Mouse (Mus musculus): Measurements from ENCODE around the gene Pla2g2d. TPM values are rescaled to one million over a fixed set of nuclear protein-coding genes. Genes with fewer than 3 reads are reported as not detected.

Gene Pla2g2d
- polyA plus RNA-seq, 1 experiment from 2014 or later: 0.13 TPM

DNA sequence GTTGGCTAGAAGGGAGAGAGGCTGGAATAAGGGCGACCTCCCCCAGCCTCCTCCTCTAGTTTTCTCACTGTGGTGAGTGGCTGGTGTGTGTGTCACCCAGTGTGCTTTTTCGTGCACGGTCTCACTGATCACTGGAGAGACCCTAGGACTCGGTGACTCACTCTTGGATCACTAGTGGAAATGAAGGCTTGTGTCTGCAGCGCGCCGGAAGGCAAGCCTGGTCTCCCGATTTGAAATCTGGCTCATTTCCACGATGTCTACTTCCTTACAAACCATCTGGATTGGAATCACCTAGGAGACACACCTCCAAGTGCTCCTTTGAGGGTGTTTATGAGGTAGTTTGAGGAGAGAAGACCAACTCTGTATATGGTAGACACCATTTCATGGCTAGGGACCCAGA lies 28.7 kb upstream of the Pla2g2d start:
- 89% methylated on average over 9 of the region's 9 CpGs for WGBS
- ATAC-seq (ENCODE audit: insufficient number of reproducible peaks, insufficient read depth, low FRiP score, low read depth): no peak
- no peak overlapping the region for H3K4me2 ChIP-seq (replicated peaks; ENCODE audit: low read depth, low read length)
- no peaks in the 10 kb centered on the region for H3K36me3 ChIP-seq (ENCODE audit: control insufficient read depth, insufficient read depth, low read length)
- H3K4me3 ChIP-seq (ENCODE audit: low read depth, low read length): no peak overlapping the region
- H3K9me3 ChIP-seq (ENCODE audit: control insufficient read depth, low read depth, low read length): no peaks in the 10 kb centered on the region
- no peak overlapping the region for H3K9ac ChIP-seq (replicated peaks; ENCODE audit: low read depth, low read length)
- no peaks in the 10 kb centered on the region for H3K27me3 ChIP-seq (ENCODE audit: control insufficient read depth, insufficient read depth, low read length)
- H3K27ac ChIP-seq (ENCODE audit: low read length): no peak overlapping the region
- H3K4me1 ChIP-seq (ENCODE audit: control insufficient read depth, insufficient read depth, low read length): no peaks in the 10 kb centered on the region

GRCm38 (mm10) chr4:138747851-138748250 lies 27.7 kb upstream of the Pla2g2d start:
- H3K27ac ChIP-seq (ENCODE audit: low read length): no peak overlapping the region
- H3K4me3 ChIP-seq (ENCODE audit: low read depth, low read length): no peak overlapping the region
- no peaks in the 10 kb centered on the region for H3K9me3 ChIP-seq (ENCODE audit: control insufficient read depth, low read depth, low read length)
- H3K4me1 ChIP-seq (ENCODE audit: control insufficient read depth, insufficient read depth, low read length): no peaks in the 10 kb centered on the region
- WGBS: 58% methylated on average over 10 of the region's 10 CpGs
- no peak overlapping the region for H3K9ac ChIP-seq (replicated peaks; ENCODE audit: low read depth, low read length)
- H3K27me3 ChIP-seq (ENCODE audit: control insufficient read depth, insufficient read depth, low read length): no peaks in the 10 kb centered on the region
- no peaks in the 10 kb centered on the region for H3K36me3 ChIP-seq (ENCODE audit: control insufficient read depth, insufficient read depth, low read length)
- ATAC-seq (ENCODE audit: insufficient number of reproducible peaks, insufficient read depth, low FRiP score, low read depth): peak; percentile 54; the same call in 1 of the 2 replicates
- H3K4me2 ChIP-seq (replicated peaks; ENCODE audit: low read depth, low read length): no peak overlapping the region

GRCm38 (mm10) chr4:138748369-138749072 lies 27.0 kb upstream of the Pla2g2d start:
- no peaks in the 10 kb centered on the region for H3K36me3 ChIP-seq (ENCODE audit: control insufficient read depth, insufficient read depth, low read length)
- 55% methylated on average over 8 of the region's 8 CpGs for WGBS

GRCm38 (mm10) chr4:138752603-138753002 lies 22.9 kb upstream of the Pla2g2d start:
- no peak for ATAC-seq (ENCODE audit: insufficient number of reproducible peaks, insufficient read depth, low FRiP score, low read depth)
- Histone ChIP-seq H3K27ac (ENCODE audit: low read length) (no peak overlapping the region), H3K4me1 (ENCODE audit: control insufficient read depth, insufficient read depth, low read length) (no peaks in the 10 kb centered on the region), H3K36me3 (ENCODE audit: control insufficient read depth, insufficient read depth, low read length) (no peaks in the 10 kb centered on the region), H3K9me3 (ENCODE audit: control insufficient read depth, low read depth, low read length) (no peaks in the 10 kb centered on the region), H3K9ac (replicated peaks; ENCODE audit: low read depth, low read length) (no peak overlapping the region), H3K4me2 (replicated peaks; ENCODE audit: low read depth, low read length) (no peak overlapping the region), H3K27me3 (ENCODE audit: control insufficient read depth, insufficient read depth, low read length) (no peaks in the 10 kb centered on the region), H3K4me3 (ENCODE audit: low read depth, low read length) (no peak overlapping the region)
- WGBS: 92% methylated on average over 6 of the region's 6 CpGs

More at GRCm38 (mm10) chr4:138748369-138749072, 27.0 kb upstream of the Pla2g2d start:
- Histone ChIP-seq H3K4me2 (replicated peaks; ENCODE audit: low read depth, low read length) (no peak overlapping the region), H3K9ac (replicated peaks; ENCODE audit: low read depth, low read length) (no peak overlapping the region), H3K4me3 (ENCODE audit: low read depth, low read length) (no peak overlapping the region), H3K27me3 (ENCODE audit: control insufficient read depth, insufficient read depth, low read length) (no peaks in the 10 kb centered on the region), H3K27ac (ENCODE audit: low read length) (no peak overlapping the region), H3K9me3 (ENCODE audit: control insufficient read depth, low read depth, low read length) (no peaks in the 10 kb centered on the region), H3K4me1 (ENCODE audit: control insufficient read depth, insufficient read depth, low read length) (no peaks in the 10 kb centered on the region)
- peak; percentile 21 for ATAC-seq (ENCODE audit: insufficient number of reproducible peaks, insufficient read depth, low FRiP score, low read depth)

DNA sequence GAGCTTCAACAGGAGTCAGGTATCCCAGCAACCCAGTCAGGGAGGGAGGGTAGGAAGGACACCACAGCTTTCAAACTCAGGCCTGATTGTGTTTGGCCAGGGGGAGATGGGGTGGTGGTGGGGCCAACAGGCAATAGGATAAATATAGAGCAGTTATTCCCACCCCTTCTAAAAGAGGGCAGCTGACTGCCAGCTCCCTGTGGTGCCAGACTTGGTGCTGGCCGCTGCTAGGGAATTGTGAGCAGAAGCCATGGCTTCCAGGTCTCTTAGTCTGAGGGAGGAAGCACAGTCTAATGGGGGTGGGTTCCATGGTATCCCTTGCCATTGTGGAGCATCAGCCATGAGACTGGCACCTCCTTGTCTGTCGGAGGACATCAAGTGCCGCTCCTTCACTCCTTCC lies 21.9 kb upstream of the Pla2g2d start:
- Histone ChIP-seq H3K27me3 (ENCODE audit: control insufficient read depth, insufficient read depth, low read length) (no peaks in the 10 kb centered on the region), H3K9me3 (ENCODE audit: control insufficient read depth, low read depth, low read length) (no peaks in the 10 kb centered on the region), H3K4me3 (ENCODE audit: low read depth, low read length) (no peak overlapping the region), H3K4me2 (replicated peaks; ENCODE audit: low read depth, low read length) (no peak overlapping the region), H3K27ac (ENCODE audit: low read length) (no peak overlapping the region), H3K4me1 (ENCODE audit: control insufficient read depth, insufficient read depth, low read length) (no peaks in the 10 kb centered on the region), H3K9ac (replicated peaks; ENCODE audit: low read depth, low read length) (no peak overlapping the region), H3K36me3 (ENCODE audit: control insufficient read depth, insufficient read depth, low read length) (no peaks in the 10 kb centered on the region)
- 92% methylated on average over 3 of the region's 3 CpGs for WGBS
- ATAC-seq (ENCODE audit: insufficient number of reproducible peaks, insufficient read depth, low FRiP score, low read depth): no peak

DNA sequence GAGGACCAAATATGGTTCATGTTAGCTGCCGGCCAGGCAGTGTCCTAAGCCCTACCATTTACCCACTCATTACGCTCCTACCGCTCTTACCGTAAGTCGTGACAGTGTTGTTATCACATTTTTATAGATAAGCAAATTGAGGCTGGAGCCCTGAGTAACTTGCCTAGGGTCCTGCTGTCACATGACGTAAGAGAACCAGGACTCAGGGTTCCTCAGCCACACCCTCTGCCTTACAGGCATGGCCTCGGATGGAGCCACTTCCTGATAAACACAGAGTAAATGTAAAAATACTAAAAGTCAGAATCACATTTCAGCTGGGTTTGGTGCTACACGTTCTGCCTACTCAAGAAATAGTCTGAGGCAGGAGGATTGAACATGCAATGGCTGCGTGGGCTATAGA lies 21.1 kb upstream of the Pla2g2d start:
- no peaks in the 10 kb centered on the region for H3K27me3 ChIP-seq (ENCODE audit: control insufficient read depth, insufficient read depth, low read length)
- no peak for ATAC-seq (ENCODE audit: insufficient number of reproducible peaks, insufficient read depth, low FRiP score, low read depth)
- no peak overlapping the region for H3K27ac ChIP-seq (ENCODE audit: low read length)
- 71% methylated on average over 9 of the region's 9 CpGs for WGBS
- no peaks in the 10 kb centered on the region for H3K4me1 ChIP-seq (ENCODE audit: control insufficient read depth, insufficient read depth, low read length)
- no peaks in the 10 kb centered on the region for H3K36me3 ChIP-seq (ENCODE audit: control insufficient read depth, insufficient read depth, low read length)
- no peak overlapping the region for H3K9ac ChIP-seq (replicated peaks; ENCODE audit: low read depth, low read length)
- no peak overlapping the region for H3K4me2 ChIP-seq (replicated peaks; ENCODE audit: low read depth, low read length)
- H3K4me3 ChIP-seq (ENCODE audit: low read depth, low read length): no peak overlapping the region
- no peaks in the 10 kb centered on the region for H3K9me3 ChIP-seq (ENCODE audit: control insufficient read depth, low read depth, low read length)

- no peak overlapping the region for H3K9ac ChIP-seq (replicated peaks; ENCODE audit: low read depth, low read length)
- ATAC-seq (ENCODE audit: insufficient number of reproducible peaks, insufficient read depth, low FRiP score, low read depth): no peak
- H3K9me3 ChIP-seq (ENCODE audit: control insufficient read depth, low read depth, low read length): no peaks in the 10 kb centered on the region
- H3K27ac ChIP-seq (ENCODE audit: low read length): no peak overlapping the region
- no peak overlapping the region for H3K4me2 ChIP-seq (replicated peaks; ENCODE audit: low read depth, low read length)
- H3K27me3 ChIP-seq (ENCODE audit: control insufficient read depth, insufficient read depth, low read length): no peaks in the 10 kb centered on the region
- H3K4me1 ChIP-seq (ENCODE audit: control insufficient read depth, insufficient read depth, low read length): no peaks in the 10 kb centered on the region
- H3K36me3 ChIP-seq (ENCODE audit: control insufficient read depth, insufficient read depth, low read length): no peaks in the 10 kb centered on the region
- H3K4me3 ChIP-seq (ENCODE audit: low read depth, low read length): no peak overlapping the region
- WGBS: 69% methylated on average over 4 of the region's 4 CpGs
Observed at GRCm38 (mm10) chr4:138755439-138755838, 20.1 kb upstream of the Pla2g2d start.

GRCm38 (mm10) chr4:138755983-138756382 lies 19.6 kb upstream of the Pla2g2d start:
- no peaks in the 10 kb centered on the region for H3K27me3 ChIP-seq (ENCODE audit: control insufficient read depth, insufficient read depth, low read length)
- H3K4me2 ChIP-seq (replicated peaks; ENCODE audit: low read depth, low read length): no peak overlapping the region
- H3K4me3 ChIP-seq (ENCODE audit: low read depth, low read length): no peak overlapping the region
- no peaks in the 10 kb centered on the region for H3K9me3 ChIP-seq (ENCODE audit: control insufficient read depth, low read depth, low read length)
- no peak overlapping the region for H3K27ac ChIP-seq (ENCODE audit: low read length)
- no peaks in the 10 kb centered on the region for H3K4me1 ChIP-seq (ENCODE audit: control insufficient read depth, insufficient read depth, low read length)
- no peak overlapping the region for H3K9ac ChIP-seq (replicated peaks; ENCODE audit: low read depth, low read length)
- ATAC-seq (ENCODE audit: insufficient number of reproducible peaks, insufficient read depth, low FRiP score, low read depth): no peak
- 70% methylated on average over 11 of the region's 11 CpGs for WGBS
- H3K36me3 ChIP-seq (ENCODE audit: control insufficient read depth, insufficient read depth, low read length): no peaks in the 10 kb centered on the region

- Histone ChIP-seq H3K9me3 (ENCODE audit: control insufficient read depth, low read depth, low read length) (no peaks in the 10 kb centered on the region), H3K9ac (replicated peaks; ENCODE audit: low read depth, low read length) (no peak within 1 kb of the TSS), H3K27ac (ENCODE audit: low read length) (no peak within 1 kb of the TSS), H3K36me3 (ENCODE audit: control insufficient read depth, insufficient read depth, low read length) (no peaks in the 10 kb centered on the region), H3K27me3 (ENCODE audit: control insufficient read depth, insufficient read depth, low read length) (no peaks in the 10 kb centered on the region), H3K4me2 (replicated peaks; ENCODE audit: low read depth, low read length) (no peak within 1 kb of the TSS), H3K4me1 (ENCODE audit: control insufficient read depth, insufficient read depth, low read length) (no peaks in the 10 kb centered on the region), H3K4me3 (ENCODE audit: low read depth, low read length) (no peak within 1 kb of the TSS)
- no peak for ATAC-seq (ENCODE audit: insufficient number of reproducible peaks, insufficient read depth, low FRiP score, low read depth)
- 78% methylated on average over 8 of the region's 8 CpGs for WGBS
Observed at GRCm38 (mm10) chr4:138757416-138757815, 18.1 kb upstream of the Pla2g2d start, which contains the start of gene Pla2g2f. TSS of gene Pla2g2f (minus strand) at chr4:138757626.

Measured in stomach, embryonic 14.5 days (tissue).